Mouse (Mus musculus): ENCODE data around the gene Golga1. TPM values are rescaled to one million over a fixed set of nuclear protein-coding genes. Genes with fewer than 3 reads are reported as not detected.

Gene Golga1
- polyA plus RNA-seq, 1 experiment from 2014 or later: 28.8 TPM

GRCm38 (mm10) chr2:38975941-38976805, 89.2 kb downstream of the Golga1 start:
- Histone ChIP-seq H3K36me3 (ENCODE audit: control insufficient read depth, insufficient read depth, low read length) (no peaks in the 10 kb centered on the region), H3K4me2 (ENCODE audit: low read length) (no peak overlapping the region), H3K9me3 (ENCODE audit: control insufficient read depth, low read length) (no peaks in the 10 kb centered on the region), H3K9ac (ENCODE audit: low read length) (no peak overlapping the region), H3K4me1 (replicated peaks; ENCODE audit: control insufficient read depth, insufficient read depth, low read length) (no peaks in the 10 kb centered on the region), H3K4me3 (ENCODE audit: low read depth, low read length) (no peak overlapping the region), H3K27me3 (replicated peaks; ENCODE audit: control insufficient read depth, insufficient read depth, low read length) (no peaks in the 10 kb centered on the region), H3K27ac (ENCODE audit: low read depth) (no peak overlapping the region)
- ATAC-seq (replicated peaks; ENCODE audit: low FRiP score, low TSS enrichment, low read depth) (no peak), DNase-seq (ENCODE audit: low spot score) (no peak)
- WGBS: 81% methylated on average over 21 of the region's 21 CpGs

- 75% methylated on average over 3 of the region's 3 CpGs for WGBS
Measured at GRCm38 (mm10) chr2:38975181-38975580, 90.2 kb downstream of the Golga1 start.

GRCm38 (mm10) chr2:38974171-38974570, 91.2 kb downstream of the Golga1 start:
- Histone ChIP-seq H3K9me3 (ENCODE audit: control insufficient read depth, low read length) (no peaks in the 10 kb centered on the region), H3K27ac (ENCODE audit: low read depth) (no peak overlapping the region), H3K4me1 (replicated peaks; ENCODE audit: control insufficient read depth, insufficient read depth, low read length) (no peaks in the 10 kb centered on the region), H3K36me3 (ENCODE audit: control insufficient read depth, insufficient read depth, low read length) (no peaks in the 10 kb centered on the region), H3K27me3 (replicated peaks; ENCODE audit: control insufficient read depth, insufficient read depth, low read length) (no peaks in the 10 kb centered on the region), H3K9ac (ENCODE audit: low read length) (no peak overlapping the region), H3K4me2 (ENCODE audit: low read length) (no peak overlapping the region), H3K4me3 (ENCODE audit: low read depth, low read length) (no peak overlapping the region)
- ATAC-seq (replicated peaks; ENCODE audit: low FRiP score, low TSS enrichment, low read depth) (no peak), DNase-seq (ENCODE audit: low spot score) (no peak)
- 42% methylated on average over 2 of the region's 2 CpGs for WGBS

More at GRCm38 (mm10) chr2:38975181-38975580, 90.2 kb downstream of the Golga1 start:
- no peak overlapping the region for H3K4me3 ChIP-seq (ENCODE audit: low read depth, low read length)
- H3K4me2 ChIP-seq (ENCODE audit: low read length): no peak overlapping the region
- DNase-seq (ENCODE audit: low spot score) (no peak), ATAC-seq (replicated peaks; ENCODE audit: low FRiP score, low TSS enrichment, low read depth) (no peak)
- H3K9me3 ChIP-seq (ENCODE audit: control insufficient read depth, low read length): no peaks in the 10 kb centered on the region
- no peaks in the 10 kb centered on the region for H3K27me3 ChIP-seq (replicated peaks; ENCODE audit: control insufficient read depth, insufficient read depth, low read length)
- no peaks in the 10 kb centered on the region for H3K36me3 ChIP-seq (ENCODE audit: control insufficient read depth, insufficient read depth, low read length)
- no peaks in the 10 kb centered on the region for H3K4me1 ChIP-seq (replicated peaks; ENCODE audit: control insufficient read depth, insufficient read depth, low read length)
- H3K9ac ChIP-seq (ENCODE audit: low read length): no peak overlapping the region
- H3K27ac ChIP-seq (ENCODE audit: low read depth): no peak overlapping the region

- Histone ChIP-seq H3K27ac (ENCODE audit: low read depth) (no peak overlapping the region), H3K36me3 (ENCODE audit: control insufficient read depth, insufficient read depth, low read length) (no peaks in the 10 kb centered on the region), H3K27me3 (replicated peaks; ENCODE audit: control insufficient read depth, insufficient read depth, low read length) (no peaks in the 10 kb centered on the region), H3K9me3 (ENCODE audit: control insufficient read depth, low read length) (no peaks in the 10 kb centered on the region), H3K4me2 (ENCODE audit: low read length) (no peak overlapping the region), H3K4me1 (replicated peaks; ENCODE audit: control insufficient read depth, insufficient read depth, low read length) (no peaks in the 10 kb centered on the region), H3K9ac (ENCODE audit: low read length) (no peak overlapping the region), H3K4me3 (ENCODE audit: low read depth, low read length) (no peak overlapping the region)
- DNase-seq (ENCODE audit: low spot score) (no peak), ATAC-seq (replicated peaks; ENCODE audit: low FRiP score, low TSS enrichment, low read depth) (no peak)
- 75% methylated on average over 7 of the region's 7 CpGs for WGBS
Measured at GRCm38 (mm10) chr2:38973701-38974100, 91.6 kb downstream of the Golga1 start.

GRCm38 (mm10) chr2:38973223-38973622, 92.1 kb downstream of the Golga1 start:
- Histone ChIP-seq H3K4me2 (ENCODE audit: low read length) (no peak overlapping the region), H3K27me3 (replicated peaks; ENCODE audit: control insufficient read depth, insufficient read depth, low read length) (no peaks in the 10 kb centered on the region), H3K9ac (ENCODE audit: low read length) (no peak overlapping the region), H3K27ac (ENCODE audit: low read depth) (no peak overlapping the region), H3K9me3 (ENCODE audit: control insufficient read depth, low read length) (no peaks in the 10 kb centered on the region), H3K36me3 (ENCODE audit: control insufficient read depth, insufficient read depth, low read length) (no peaks in the 10 kb centered on the region), H3K4me1 (replicated peaks; ENCODE audit: control insufficient read depth, insufficient read depth, low read length) (no peaks in the 10 kb centered on the region), H3K4me3 (ENCODE audit: low read depth, low read length) (no peak overlapping the region)
- ATAC-seq (replicated peaks; ENCODE audit: low FRiP score, low TSS enrichment, low read depth) (no peak), DNase-seq (ENCODE audit: low spot score) (no peak)
- 40% methylated on average over 2 of the region's 2 CpGs for WGBS

GRCm38 (mm10) chr2:38970057-38970456, 95.3 kb downstream of the Golga1 start:
- no peak overlapping the region for H3K27ac ChIP-seq (ENCODE audit: low read depth)
- H3K9ac ChIP-seq (ENCODE audit: low read length): no peak overlapping the region
- ATAC-seq (replicated peaks; ENCODE audit: low FRiP score, low TSS enrichment, low read depth): no peak
- no peak overlapping the region for H3K4me2 ChIP-seq (ENCODE audit: low read length)
- 73% methylated on average over 5 of the region's 5 CpGs for WGBS
- DNase-seq (ENCODE audit: low spot score): no peak
- H3K4me3 ChIP-seq (ENCODE audit: low read depth, low read length): no peak overlapping the region
- H3K9me3 ChIP-seq (ENCODE audit: control insufficient read depth, low read length): no peaks in the 10 kb centered on the region
- H3K4me1 ChIP-seq (replicated peaks; ENCODE audit: control insufficient read depth, insufficient read depth, low read length): no peaks in the 10 kb centered on the region
- no peaks in the 10 kb centered on the region for H3K36me3 ChIP-seq (ENCODE audit: control insufficient read depth, insufficient read depth, low read length)
- H3K27me3 ChIP-seq (replicated peaks; ENCODE audit: control insufficient read depth, insufficient read depth, low read length): no peaks in the 10 kb centered on the region

GRCm38 (mm10) chr2:38969650-38970049, 95.7 kb downstream of the Golga1 start:
- no peaks in the 10 kb centered on the region for H3K27me3 ChIP-seq (replicated peaks; ENCODE audit: control insufficient read depth, insufficient read depth, low read length)
- H3K9me3 ChIP-seq (ENCODE audit: control insufficient read depth, low read length): no peaks in the 10 kb centered on the region
- H3K4me2 ChIP-seq (ENCODE audit: low read length): no peak overlapping the region
- no peak overlapping the region for H3K27ac ChIP-seq (ENCODE audit: low read depth)
- no peak overlapping the region for H3K4me3 ChIP-seq (ENCODE audit: low read depth, low read length)
- ATAC-seq (replicated peaks; ENCODE audit: low FRiP score, low TSS enrichment, low read depth) (no peak), DNase-seq (ENCODE audit: low spot score) (no peak)
- WGBS: 91% methylated on average over 2 of the region's 2 CpGs
- H3K36me3 ChIP-seq (ENCODE audit: control insufficient read depth, insufficient read depth, low read length): no peaks in the 10 kb centered on the region
- no peak overlapping the region for H3K9ac ChIP-seq (ENCODE audit: low read length)
- no peaks in the 10 kb centered on the region for H3K4me1 ChIP-seq (replicated peaks; ENCODE audit: control insufficient read depth, insufficient read depth, low read length)

Measured in intestine, embryonic 14.5 days (tissue).